In genomic region chr7:45414740-45415224, GRCm38 (mm10) we compare ENCODE assay signal across 18 mouse cellular contexts. TPM values are rescaled to one million over a fixed set of nuclear protein-coding genes. Genes with fewer than 3 reads are reported as not detected.
DNase-seq lines count a peak whose midpoint lies in the region; ATAC-seq and TF ChIP-seq lines count a peak whose summit lies in the region.
"Had no signal": no experiment of that assay in that cellular context is flagged by ENCODE, and none has a peak within 500 bp of the region (broad histone marks: within the 10 kb centered on the region; RNA-seq: fewer than 3 reads in every experiment).

No protein-coding gene starts in this region.

- peak; percentile 84 for DNase-seq in heart, adult 11 months
- DNase-seq in heart, postnatal 4 days: no peak
- peak; percentile 33 for DNase-seq in limb, embryonic 11.5 days (ENCODE audit: low spot score)
- no peak for DNase-seq in limb, embryonic 10.5 days (ENCODE audit: low spot score)
- DNase-seq in testis, postnatal 10 days (ENCODE audit: low spot score): no peak
- DNase-seq in hindbrain, embryonic 10.5 days (ENCODE audit: low spot score): no peak
- DNase-seq: cerebellum, adult 11 months; cerebellum, postnatal 25 days had no signal

- no peak overlapping the region for H3K9ac ChIP-seq in limb, embryonic 11.5 days (ENCODE audit: low read length)
- H3K9ac ChIP-seq in stomach, embryonic 16.5 days (ENCODE audit: low read length): no peak overlapping the region
- H3K9ac ChIP-seq: forebrain, embryonic 12.5 days had no signal

- 39% methylated on average over 12 of the region's 12 CpGs for WGBS in limb, embryonic 11.5 days
- WGBS in limb, embryonic 10.5 days: 37% methylated on average over 12 of the region's 12 CpGs
- 50% methylated on average over 12 of the region's 12 CpGs for WGBS in stomach, embryonic 16.5 days
- 45% methylated on average over 12 of the region's 12 CpGs for WGBS in hindbrain, embryonic 10.5 days

- peaks cover 16% of the 10 kb centered on the region for H3K4me1 ChIP-seq in limb, embryonic 11.5 days (ENCODE audit: control insufficient read depth, insufficient read depth, low read length)
- H3K4me1 ChIP-seq in limb, embryonic 10.5 days: peaks cover 39% of the 10 kb centered on the region
- peaks cover 38% of the 10 kb centered on the region for H3K4me1 ChIP-seq in testis, adult 2 months (ENCODE audit: control insufficient read depth, insufficient read depth, low read length)
- peaks cover 23% of the 10 kb centered on the region; the same call in 1 of the 2 replicates for H3K4me1 ChIP-seq in stomach, embryonic 16.5 days (ENCODE audit: control insufficient read depth, insufficient read depth, low read length)
- peaks cover 38% of the 10 kb centered on the region for H3K4me1 ChIP-seq in hindbrain, embryonic 10.5 days (replicated peaks)

- H3K27me3 ChIP-seq in limb, embryonic 11.5 days (ENCODE audit: control insufficient read depth, insufficient read depth, low read length): peaks cover 88% of the 10 kb centered on the region
- H3K27me3 ChIP-seq in limb, embryonic 10.5 days (ENCODE audit: low read depth, poor library complexity, severe bottlenecking): peaks cover 100% of the 10 kb centered on the region
- peaks cover 10% of the 10 kb centered on the region for H3K27me3 ChIP-seq in testis, adult 2 months (ENCODE audit: control insufficient read depth, insufficient read depth, low read length)
- H3K27me3 ChIP-seq in stomach, embryonic 16.5 days (ENCODE audit: control insufficient read depth, insufficient read depth, low read length): peaks cover 26% of the 10 kb centered on the region
- peaks cover 100% of the 10 kb centered on the region for H3K27me3 ChIP-seq in hindbrain, embryonic 10.5 days (ENCODE audit: insufficient read depth, poor library complexity, severe bottlenecking)

- no peak for ATAC-seq in limb, embryonic 11.5 days (ENCODE audit: insufficient number of reproducible peaks, low FRiP score, low TSS enrichment, low read depth)
- no peak for ATAC-seq in stomach, embryonic 16.5 days (ENCODE audit: insufficient read depth, low FRiP score)

- H3K36me3 ChIP-seq in limb, embryonic 11.5 days (ENCODE audit: control insufficient read depth, insufficient read depth, low read length): no peaks in the 10 kb centered on the region
- H3K36me3 ChIP-seq in limb, embryonic 10.5 days: no peaks in the 10 kb centered on the region
- no peaks in the 10 kb centered on the region for H3K36me3 ChIP-seq in testis, adult 2 months (ENCODE audit: control insufficient read depth, insufficient read depth, low read length)
- no peaks in the 10 kb centered on the region for H3K36me3 ChIP-seq in stomach, embryonic 16.5 days (ENCODE audit: control insufficient read depth, insufficient read depth, low read length)
- H3K36me3 ChIP-seq in hindbrain, embryonic 10.5 days: no peaks in the 10 kb centered on the region
- H3K36me3 ChIP-seq: forebrain, embryonic 12.5 days had no signal

- no peak overlapping the region; the same call in 1 of the 2 replicates for H3K4me2 ChIP-seq in limb, embryonic 11.5 days (ENCODE audit: low read depth, severe bottlenecking)
- H3K4me2 ChIP-seq in stomach, embryonic 16.5 days (ENCODE audit: low read depth, low read length): peak overlapping the region; percentile 91; the same call in 1 of the 2 replicates

- TF ChIP-seq POLR2A in testis, adult 2 months (IDR thresholded peaks at IDR 0.05; ENCODE audit: control insufficient read depth, low read depth, low read length): no peak

- no peak overlapping the region for H3K4me3 ChIP-seq in limb, embryonic 11.5 days (ENCODE audit: low read depth, low read length)
- no peak overlapping the region for H3K4me3 ChIP-seq in limb, embryonic 10.5 days
- H3K4me3 ChIP-seq in testis, adult 2 months (ENCODE audit: control insufficient read depth, low read depth, low read length): peak overlapping the region; percentile 72
- no peak overlapping the region for H3K4me3 ChIP-seq in stomach, embryonic 16.5 days (replicated peaks; ENCODE audit: low read length)
- H3K4me3 ChIP-seq in hindbrain, embryonic 10.5 days: no peak overlapping the region

- no peak overlapping the region for H3K27ac ChIP-seq in limb, embryonic 11.5 days (replicated peaks; ENCODE audit: low read depth, low read length)
- H3K27ac ChIP-seq in limb, embryonic 10.5 days: no peak overlapping the region
- H3K27ac ChIP-seq in testis, adult 2 months (ENCODE audit: control insufficient read depth, insufficient read depth, low read depth, low read length): no peak overlapping the region
- H3K27ac ChIP-seq in stomach, embryonic 16.5 days (ENCODE audit: low read length): no peak overlapping the region
- H3K27ac ChIP-seq in hindbrain, embryonic 10.5 days: no peak overlapping the region
- H3K27ac ChIP-seq: forebrain, embryonic 12.5 days had no signal

- TF ChIP-seq CTCF in testis, adult 2 months (IDR thresholded peaks at IDR 0.05; ENCODE audit: control insufficient read depth, insufficient read depth, insufficient replicate concordance, low read depth, low read length): no peak

- no peaks in the 10 kb centered on the region for H3K9me3 ChIP-seq in limb, embryonic 11.5 days (ENCODE audit: control insufficient read depth, low read length)
- H3K9me3 ChIP-seq in limb, embryonic 10.5 days (replicated peaks): no peaks in the 10 kb centered on the region
- H3K9me3 ChIP-seq in stomach, embryonic 16.5 days (replicated peaks; ENCODE audit: control insufficient read depth, low read length): no peaks in the 10 kb centered on the region
- H3K9me3 ChIP-seq in hindbrain, embryonic 10.5 days: no peaks in the 10 kb centered on the region
- H3K9me3 ChIP-seq: forebrain, embryonic 12.5 days had no signal

RNA-seq across cellular contexts. Expression of gene Ntf5, which starts 1.3 kb away (rescaled TPM):
- under 1 TPM; 0.17 to 0.43 TPM for total RNA-seq in heart, postnatal 4 days (2021)
- 3.8 and 4.1 TPM in 2 replicates for polyA plus RNA-seq in limb, embryonic 11.5 days (2014; fragmentation: Nextera tagmentation; extraction: Ambion mirVana)
- polyA plus RNA-seq in limb, embryonic 10.5 days (2016; fragmentation: Nextera tagmentation; extraction: Ambion mirVana): 2.1 and 2.2 TPM in 2 replicates
- polyA plus RNA-seq in testis, adult 2 months (2012; rRNA removed): 0.19 and 0.25 TPM in 2 replicates
- polyA plus RNA-seq in stomach, embryonic 16.5 days (2015; fragmentation: Nextera tagmentation; extraction: Ambion mirVana): 1.3 and 1.6 TPM in 2 replicates
- 1.0 and 1.1 TPM in 2 replicates for polyA plus RNA-seq in hindbrain, embryonic 10.5 days (2016; fragmentation: Nextera tagmentation; extraction: Ambion mirVana)
- total RNA-seq: left cerebral cortex, postnatal 36 days had no signal
- polyA plus RNA-seq: activated CD4-positive, CD25-positive, alpha-beta regulatory T cell, adult 4 months had no signal

RNA-seq across cellular contexts. Expression of gene Lhb, which starts 5.8 kb away (rescaled TPM):
- not detected for total RNA-seq in heart, postnatal 4 days (2021)
- not detected in 2 replicates for polyA plus RNA-seq in limb, embryonic 11.5 days (2014; fragmentation: Nextera tagmentation; extraction: Ambion mirVana)
- not detected in 2 replicates for polyA plus RNA-seq in limb, embryonic 10.5 days (2016; fragmentation: Nextera tagmentation; extraction: Ambion mirVana)
- 32.8 and 38.1 TPM in 2 replicates for polyA plus RNA-seq in testis, adult 2 months (2012; rRNA removed)
- polyA plus RNA-seq in stomach, embryonic 16.5 days (2015; fragmentation: Nextera tagmentation; extraction: Ambion mirVana): not detected in 2 replicates
- polyA plus RNA-seq in hindbrain, embryonic 10.5 days (2016; fragmentation: Nextera tagmentation; extraction: Ambion mirVana): 0.60 and 1.5 TPM in 2 replicates
- total RNA-seq: gastrocnemius, postnatal 4 days; hematopoietic stem cell, adult 5-6 weeks; left cerebral cortex, postnatal 36 days had no signal
- polyA plus RNA-seq: activated CD4-positive, CD25-positive, alpha-beta regulatory T cell, adult 4 months; inflammation-experienced regulatory T-cells, adult 6 months; spleen, adult 2 months had no signal

RNA-seq across cellular contexts. Expression of gene Kcna7, which starts 9.3 kb away (rescaled TPM):
- under 1 TPM; 0.43 to 0.59 TPM for total RNA-seq in heart, postnatal 4 days (2021)
- polyA plus RNA-seq in limb, embryonic 11.5 days (2014; fragmentation: Nextera tagmentation; extraction: Ambion mirVana): not detected in 2 replicates
- polyA plus RNA-seq in limb, embryonic 10.5 days (2016; fragmentation: Nextera tagmentation; extraction: Ambion mirVana): 0.06 TPM in 1 of 2 replicates, not detected in the other
- polyA plus RNA-seq in testis, adult 2 months (2012; rRNA removed): 0.99 and 1.1 TPM in 2 replicates
- 0.09 TPM in 1 of 2 replicates, not detected in the other for polyA plus RNA-seq in stomach, embryonic 16.5 days (2015; fragmentation: Nextera tagmentation; extraction: Ambion mirVana)
- 0.07 TPM in 1 of 2 replicates, not detected in the other for polyA plus RNA-seq in hindbrain, embryonic 10.5 days (2016; fragmentation: Nextera tagmentation; extraction: Ambion mirVana)
- total RNA-seq: hematopoietic stem cell, adult 5-6 weeks; layer of hippocampus, postnatal 25 days; left cerebral cortex, postnatal 36 days had no signal
- polyA plus RNA-seq: activated CD4-positive, CD25-positive, alpha-beta regulatory T cell, adult 4 months; forebrain, embryonic 12.5 days; inflammation-experienced regulatory T-cells, adult 6 months had no signal

RNA-seq across cellular contexts. Expression of gene Snrnp70, which starts 19.2 kb away (rescaled TPM):
- total RNA-seq in heart, postnatal 4 days (2021): 100 to 1,000 TPM; 203 to 223 TPM
- 87.5 and 93.0 TPM in 2 replicates for polyA plus RNA-seq in limb, embryonic 11.5 days (2014; fragmentation: Nextera tagmentation; extraction: Ambion mirVana)
- 305 and 308 TPM in 2 replicates for polyA plus RNA-seq in limb, embryonic 10.5 days (2016; fragmentation: Nextera tagmentation; extraction: Ambion mirVana)
- polyA plus RNA-seq in testis, adult 2 months (2012; rRNA removed): 180 and 202 TPM in 2 replicates
- 150 and 162 TPM in 2 replicates for polyA plus RNA-seq in stomach, embryonic 16.5 days (2015; fragmentation: Nextera tagmentation; extraction: Ambion mirVana)
- 223 and 271 TPM in 2 replicates for polyA plus RNA-seq in hindbrain, embryonic 10.5 days (2016; fragmentation: Nextera tagmentation; extraction: Ambion mirVana)

RNA-seq across cellular contexts. Expression of gene Gys1, which starts 19.9 kb away (rescaled TPM):
- 10 to 100 TPM; 82.7 to 90.3 TPM for total RNA-seq in heart, postnatal 4 days (2021)
- 39.1 and 41.8 TPM in 2 replicates for polyA plus RNA-seq in limb, embryonic 11.5 days (2014; fragmentation: Nextera tagmentation; extraction: Ambion mirVana)
- 42.6 and 44.9 TPM in 2 replicates for polyA plus RNA-seq in limb, embryonic 10.5 days (2016; fragmentation: Nextera tagmentation; extraction: Ambion mirVana)
- 1.7 and 2.3 TPM in 2 replicates for polyA plus RNA-seq in testis, adult 2 months (2012; rRNA removed)
- 46.3 and 47.3 TPM in 2 replicates for polyA plus RNA-seq in stomach, embryonic 16.5 days (2015; fragmentation: Nextera tagmentation; extraction: Ambion mirVana)
- 43.2 and 45.7 TPM in 2 replicates for polyA plus RNA-seq in hindbrain, embryonic 10.5 days (2016; fragmentation: Nextera tagmentation; extraction: Ambion mirVana)

Comparison
In these comparisons a context has a peak if more than half of its experiments do, and no peak if none do; other contexts are left out.
1. DNase-seq: peak in heart, adult 11 months (single experiment) and limb, embryonic 11.5 days (single experiment); none in heart, postnatal 4 days (single experiment), limb, embryonic 10.5 days (single experiment), testis, postnatal 10 days (single experiment) and hindbrain, embryonic 10.5 days (single experiment).
2. RNA of gene Lhb, which starts 5.8 kb away (polyA plus RNA-seq): 32.8 to 38.1 TPM in testis, adult 2 months; 0.60 to 1.5 TPM in hindbrain, embryonic 10.5 days, not detected in stomach, embryonic 16.5 days, not detected in limb, embryonic 11.5 days and not detected in limb, embryonic 10.5 days; every median in the first group is over 10 times any median in the second.